Comparison of ENCODE assay signal across 9 mouse cellular contexts in the genomic region with DNA sequence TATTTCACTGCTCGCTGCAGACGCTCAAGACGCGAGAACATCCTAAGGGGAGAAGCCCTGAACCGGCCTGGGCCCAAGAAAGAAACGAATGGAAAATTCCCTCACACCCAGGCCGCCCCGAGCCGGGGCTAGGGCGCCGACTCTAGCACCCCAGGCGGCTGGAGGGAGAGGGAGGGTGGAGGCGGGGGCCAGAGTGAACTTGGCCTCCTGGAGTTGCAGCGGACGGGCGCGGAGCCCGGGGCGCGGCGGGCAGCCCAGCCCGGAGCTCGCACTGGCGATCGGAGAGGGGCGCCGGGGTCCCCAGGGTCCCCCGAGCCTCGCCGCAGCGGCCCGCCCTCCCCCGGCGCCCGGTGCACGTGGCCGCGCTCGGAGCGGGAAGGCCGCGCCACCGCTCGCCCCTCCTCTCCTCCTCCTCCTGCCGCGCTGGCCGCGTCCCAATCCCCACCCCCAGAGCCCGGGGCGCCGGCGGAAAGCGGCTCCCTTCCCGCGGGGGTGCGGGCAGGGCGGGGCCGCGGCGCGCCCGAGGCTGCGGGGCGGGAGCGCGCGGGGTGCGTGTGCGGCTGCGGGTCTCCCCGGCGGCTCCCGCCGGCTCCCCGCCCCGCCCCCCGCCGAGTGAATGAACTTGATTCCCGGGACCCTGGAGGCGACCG.
DNase-seq lines count a peak whose midpoint lies in the region; ATAC-seq lines count a peak whose summit lies in the region.
"Had no signal": no experiment of that assay in that cellular context is flagged by ENCODE, and none has a peak within 500 bp of the region (broad histone marks: within the 10 kb centered on the region; RNA-seq: fewer than 3 reads in every experiment).

No protein-coding gene starts in this region.

- peak; percentile 66 for ATAC-seq in forebrain, embryonic 14.5 days
- peak; percentile 86 for ATAC-seq in heart, embryonic 16.5 days (replicated peaks; ENCODE audit: extremely low read depth, insufficient read depth, low FRiP score)
- ATAC-seq in liver, embryonic 13.5 days (ENCODE audit: low read depth): peak; percentile 59
- peak; percentile 73 for ATAC-seq in neural tube, embryonic 13.5 days (ENCODE audit: low read depth)

- under 1% methylated on average over 49 of the region's 81 CpGs for WGBS in forebrain, embryonic 14.5 days
- WGBS in heart, embryonic 16.5 days: under 1% methylated on average over 61 of the region's 81 CpGs
- under 1% methylated on average over 40 of the region's 81 CpGs for WGBS in liver, embryonic 13.5 days (ENCODE audit: insufficient replicate concordance)
- WGBS in neural tube, embryonic 13.5 days: 1% methylated on average over 41 of the region's 81 CpGs

- peak; percentile 87 for DNase-seq in 3T3-L1 (ENCODE audit: low read depth, low spot score)
- peak; percentile 91 for DNase-seq in forebrain, embryonic 14.5 days (ENCODE audit: low spot score)
- DNase-seq in kidney, postnatal 25 days: peak; percentile 92 to 96
- no peak for DNase-seq in liver, embryonic 13.5 days
- DNase-seq in urinary bladder, postnatal 14 days (ENCODE audit: low spot score): peak; percentile 93

- peak overlapping the region; percentile 100 for H3K4me3 ChIP-seq in brown adipose tissue, adult 24 weeks (ENCODE audit: insufficient read depth, low read depth, low read length)
- H3K4me3 ChIP-seq in forebrain, embryonic 14.5 days (ENCODE audit: low read depth, low read length): peak overlapping the region; percentile 91
- peak overlapping the region; percentile 99 for H3K4me3 ChIP-seq in heart, embryonic 16.5 days (ENCODE audit: low read length)
- peak overlapping the region; percentile 64 for H3K4me3 ChIP-seq in liver, embryonic 13.5 days (replicated peaks)
- peak overlapping the region; percentile 91 for H3K4me3 ChIP-seq in neural tube, embryonic 13.5 days

- H3K4me1 ChIP-seq in brown adipose tissue, adult 24 weeks (ENCODE audit: control insufficient read depth, insufficient read depth, insufficient read length, low read length): no peaks in the 10 kb centered on the region; the same call in 1 of the 2 replicates
- H3K4me1 ChIP-seq in forebrain, embryonic 14.5 days (ENCODE audit: control insufficient read depth, insufficient read depth, low read length): no peaks in the 10 kb centered on the region
- peaks cover 15% of the 10 kb centered on the region for H3K4me1 ChIP-seq in heart, embryonic 16.5 days (ENCODE audit: control insufficient read depth, insufficient read depth, low read length)
- peaks cover 14% of the 10 kb centered on the region; the same call in 1 of the 2 replicates for H3K4me1 ChIP-seq in liver, embryonic 13.5 days (replicated peaks)
- H3K4me1 ChIP-seq in neural tube, embryonic 13.5 days (replicated peaks): peaks cover 43% of the 10 kb centered on the region

- peak overlapping the region; percentile 85 for H3K4me2 ChIP-seq in forebrain, embryonic 14.5 days (ENCODE audit: low read length)
- peak overlapping the region; percentile 96 for H3K4me2 ChIP-seq in heart, embryonic 16.5 days (ENCODE audit: low read depth, low read length)
- peak overlapping the region; percentile 65 for H3K4me2 ChIP-seq in liver, embryonic 13.5 days
- peak overlapping the region; percentile 77 for H3K4me2 ChIP-seq in neural tube, embryonic 13.5 days

- H3K9me3 ChIP-seq in forebrain, embryonic 14.5 days (replicated peaks; ENCODE audit: control insufficient read depth, low read length): no peaks in the 10 kb centered on the region
- H3K9me3 ChIP-seq in heart, embryonic 16.5 days (replicated peaks; ENCODE audit: control insufficient read depth, low read length): no peaks in the 10 kb centered on the region
- H3K9me3 ChIP-seq in liver, embryonic 13.5 days (replicated peaks): no peaks in the 10 kb centered on the region
- no peaks in the 10 kb centered on the region for H3K9me3 ChIP-seq in neural tube, embryonic 13.5 days

- peak overlapping the region; percentile 97 for H3K27ac ChIP-seq in brown adipose tissue, adult 24 weeks (replicated peaks; ENCODE audit: low read depth, low read length)
- peak overlapping the region; percentile 100 for H3K27ac ChIP-seq in forebrain, embryonic 14.5 days (ENCODE audit: low read depth, low read length)
- H3K27ac ChIP-seq in heart, embryonic 16.5 days (ENCODE audit: low read length): peak overlapping the region; percentile 100
- peak overlapping the region; percentile 90 for H3K27ac ChIP-seq in liver, embryonic 13.5 days
- peak overlapping the region; percentile 99 for H3K27ac ChIP-seq in neural tube, embryonic 13.5 days (replicated peaks)

- no peaks in the 10 kb centered on the region for H3K36me3 ChIP-seq in forebrain, embryonic 14.5 days (ENCODE audit: control insufficient read depth, insufficient read depth, low read length)
- no peaks in the 10 kb centered on the region for H3K36me3 ChIP-seq in heart, embryonic 16.5 days (ENCODE audit: control insufficient read depth, insufficient read depth)
- no peaks in the 10 kb centered on the region for H3K36me3 ChIP-seq in liver, embryonic 13.5 days
- no peaks in the 10 kb centered on the region for H3K36me3 ChIP-seq in neural tube, embryonic 13.5 days
- H3K36me3 ChIP-seq: G1E had no signal

- H3K9ac ChIP-seq in forebrain, embryonic 14.5 days (ENCODE audit: low read length): peak overlapping the region; percentile 98
- peak overlapping the region; percentile 100 for H3K9ac ChIP-seq in heart, embryonic 16.5 days (ENCODE audit: low read length)
- peak overlapping the region; percentile 64 for H3K9ac ChIP-seq in liver, embryonic 13.5 days
- peak overlapping the region; percentile 99 for H3K9ac ChIP-seq in neural tube, embryonic 13.5 days

- no peaks in the 10 kb centered on the region for H3K27me3 ChIP-seq in forebrain, embryonic 14.5 days (replicated peaks; ENCODE audit: control insufficient read depth, insufficient read depth, low read length)
- no peaks in the 10 kb centered on the region for H3K27me3 ChIP-seq in heart, embryonic 16.5 days (ENCODE audit: control insufficient read depth, insufficient read depth, low read length)
- H3K27me3 ChIP-seq in liver, embryonic 13.5 days: peaks cover 89% of the 10 kb centered on the region
- peaks cover 4% of the 10 kb centered on the region; the same call in 1 of the 2 replicates for H3K27me3 ChIP-seq in neural tube, embryonic 13.5 days
